Mouse (Mus musculus): ENCODE measurements around the gene Zfp462. TPM values are rescaled to one million over a fixed set of nuclear protein-coding genes. Genes with fewer than 3 reads are reported as not detected.

The Zfp462 gene
- polyA plus RNA-seq, 1 experiment from 2014 or later = 2.0 TPM

DNA sequence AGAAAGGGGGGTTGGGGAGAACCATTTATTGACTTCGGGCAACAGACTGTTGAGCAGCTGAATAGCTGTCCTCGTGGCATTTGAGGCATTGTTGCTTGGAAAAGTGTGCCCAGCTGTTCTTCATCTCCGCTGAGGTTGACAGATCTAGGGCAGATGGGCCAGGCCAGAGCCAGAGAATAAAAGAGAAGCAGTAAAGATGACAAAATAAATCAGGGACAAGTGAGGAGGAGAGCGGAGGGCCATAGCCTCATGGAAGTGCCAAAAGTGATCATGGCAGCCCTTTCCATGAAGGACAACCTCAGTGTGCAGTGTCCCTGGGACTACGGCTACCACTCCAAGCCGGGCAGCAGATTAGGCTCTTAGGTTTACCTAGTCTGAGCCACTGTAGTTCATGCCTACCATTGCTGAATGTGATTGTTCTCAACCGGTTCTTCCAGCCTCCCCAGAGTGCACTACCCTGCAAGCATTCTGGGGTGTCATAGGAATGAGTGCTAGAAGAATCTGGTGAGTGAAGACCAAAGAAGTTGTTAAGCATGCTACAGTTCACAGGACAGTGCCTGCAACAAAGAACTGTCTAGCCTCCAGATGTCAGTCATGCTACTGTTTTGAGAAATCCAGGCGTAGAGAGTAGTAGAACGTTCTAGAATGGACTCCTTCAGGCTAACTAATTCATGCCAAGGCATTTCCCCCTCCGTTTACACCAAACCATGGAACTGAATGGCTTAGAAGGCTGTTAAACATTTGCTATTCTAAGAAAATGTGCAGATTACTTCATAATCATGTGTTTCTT is 113.0 kb downstream of the Zfp462 start:
- ATAC-seq (replicated peaks; ENCODE audit: low FRiP score) (no peak), DNase-seq (ENCODE audit: low spot score) (no peak)
- Histone ChIP-seq H3K36me3 (ENCODE audit: control insufficient read depth, insufficient read depth, low read length) (no peaks in the 10 kb centered on the region), H3K4me1 (replicated peaks; ENCODE audit: control insufficient read depth, insufficient read depth, low read length) (no peaks in the 10 kb centered on the region), H3K27ac (ENCODE audit: low read depth, low read length) (no peak overlapping the region), H3K9ac (ENCODE audit: low read depth, low read length) (no peak overlapping the region), H3K4me2 (no peak overlapping the region), H3K4me3 (ENCODE audit: low read depth, low read length) (no peak overlapping the region), H3K27me3 (replicated peaks; ENCODE audit: control insufficient read depth, insufficient read depth, low read length) (no peaks in the 10 kb centered on the region), H3K9me3 (ENCODE audit: control insufficient read depth, low read length) (no peaks in the 10 kb centered on the region)
- WGBS = 82% methylated on average over 10 of the region's 10 CpGs

- H3K4me1 ChIP-seq (replicated peaks; ENCODE audit: control insufficient read depth, insufficient read depth, low read length) = no peaks in the 10 kb centered on the region
- no peaks in the 10 kb centered on the region for H3K9me3 ChIP-seq (ENCODE audit: control insufficient read depth, low read length)
- no peak overlapping the region for H3K4me3 ChIP-seq (ENCODE audit: low read depth, low read length)
- ATAC-seq (replicated peaks; ENCODE audit: low FRiP score) (no peak), DNase-seq (ENCODE audit: low spot score) (no peak)
- H3K27me3 ChIP-seq (replicated peaks; ENCODE audit: control insufficient read depth, insufficient read depth, low read length) = no peaks in the 10 kb centered on the region
- no peaks in the 10 kb centered on the region for H3K36me3 ChIP-seq (ENCODE audit: control insufficient read depth, insufficient read depth, low read length)
- no peak overlapping the region for H3K9ac ChIP-seq (ENCODE audit: low read depth, low read length)
- no peak overlapping the region for H3K4me2 ChIP-seq
- no peak overlapping the region for H3K27ac ChIP-seq (ENCODE audit: low read depth, low read length)
- 86% methylated on average over 5 of the region's 5 CpGs for WGBS
Measured at GRCm38 (mm10) chr4:55058901-55059300, 114.1 kb downstream of the Zfp462 start.

- Histone ChIP-seq H3K36me3 (ENCODE audit: control insufficient read depth, insufficient read depth, low read length) (0 out of 2 replicates have a peak, but pooled peaks cover 3% of the 10 kb centered on the region), H3K4me2 (no peak overlapping the region), H3K4me3 (ENCODE audit: low read depth, low read length) (no peak overlapping the region), H3K9ac (ENCODE audit: low read depth, low read length) (no peak overlapping the region), H3K4me1 (replicated peaks; ENCODE audit: control insufficient read depth, insufficient read depth, low read length) (no peaks in the 10 kb centered on the region), H3K27me3 (replicated peaks; ENCODE audit: control insufficient read depth, insufficient read depth, low read length) (no peaks in the 10 kb centered on the region), H3K27ac (ENCODE audit: low read depth, low read length) (no peak overlapping the region), H3K9me3 (ENCODE audit: control insufficient read depth, low read length) (no peaks in the 10 kb centered on the region)
- DNase-seq (ENCODE audit: low spot score) (no peak), ATAC-seq (replicated peaks; ENCODE audit: low FRiP score) (no peak)
- 69% methylated on average over 17 of the region's 17 CpGs for WGBS
Measured at GRCm38 (mm10) chr4:55066341-55067170, 121.7 kb downstream of the Zfp462 start.

DNA sequence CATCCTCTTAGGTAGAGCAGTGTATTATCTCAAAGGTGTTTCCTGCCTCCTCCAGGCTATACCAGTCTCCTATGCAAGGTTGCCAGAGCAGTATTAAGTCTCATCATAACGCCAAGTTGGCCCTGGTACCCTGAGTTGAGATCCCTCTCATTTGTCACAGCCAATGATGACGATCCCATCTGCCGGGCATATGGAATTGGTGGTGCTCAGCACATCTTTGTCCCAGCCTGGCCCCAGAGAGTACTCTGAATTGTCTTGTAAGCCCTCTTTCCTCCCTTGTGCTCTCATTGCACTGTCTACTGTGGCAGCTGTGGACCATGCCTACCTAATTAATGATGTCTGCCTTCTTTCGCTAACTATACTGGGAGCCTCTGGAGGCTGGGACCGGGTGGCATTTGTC is 126.7 kb downstream of the Zfp462 start:
- no peak for DNase-seq (ENCODE audit: low spot score)
- H3K9me3 ChIP-seq (ENCODE audit: control insufficient read depth, low read length) = no peaks in the 10 kb centered on the region
- H3K4me1 ChIP-seq (replicated peaks; ENCODE audit: control insufficient read depth, insufficient read depth, low read length) = no peaks in the 10 kb centered on the region
- H3K9ac ChIP-seq (ENCODE audit: low read depth, low read length) = no peak overlapping the region
- H3K36me3 ChIP-seq (ENCODE audit: control insufficient read depth, insufficient read depth, low read length) = no peaks in the 10 kb centered on the region
- H3K4me2 ChIP-seq = no peak overlapping the region
- H3K27me3 ChIP-seq (replicated peaks; ENCODE audit: control insufficient read depth, insufficient read depth, low read length) = no peaks in the 10 kb centered on the region
- H3K4me3 ChIP-seq (ENCODE audit: low read depth, low read length) = no peak overlapping the region
- no peak for ATAC-seq (replicated peaks; ENCODE audit: low FRiP score)
- whole genome bisulfite sequencing = 91% methylated on average over 5 of the region's 5 CpGs
- no peak overlapping the region for H3K27ac ChIP-seq (ENCODE audit: low read depth, low read length)

DNA sequence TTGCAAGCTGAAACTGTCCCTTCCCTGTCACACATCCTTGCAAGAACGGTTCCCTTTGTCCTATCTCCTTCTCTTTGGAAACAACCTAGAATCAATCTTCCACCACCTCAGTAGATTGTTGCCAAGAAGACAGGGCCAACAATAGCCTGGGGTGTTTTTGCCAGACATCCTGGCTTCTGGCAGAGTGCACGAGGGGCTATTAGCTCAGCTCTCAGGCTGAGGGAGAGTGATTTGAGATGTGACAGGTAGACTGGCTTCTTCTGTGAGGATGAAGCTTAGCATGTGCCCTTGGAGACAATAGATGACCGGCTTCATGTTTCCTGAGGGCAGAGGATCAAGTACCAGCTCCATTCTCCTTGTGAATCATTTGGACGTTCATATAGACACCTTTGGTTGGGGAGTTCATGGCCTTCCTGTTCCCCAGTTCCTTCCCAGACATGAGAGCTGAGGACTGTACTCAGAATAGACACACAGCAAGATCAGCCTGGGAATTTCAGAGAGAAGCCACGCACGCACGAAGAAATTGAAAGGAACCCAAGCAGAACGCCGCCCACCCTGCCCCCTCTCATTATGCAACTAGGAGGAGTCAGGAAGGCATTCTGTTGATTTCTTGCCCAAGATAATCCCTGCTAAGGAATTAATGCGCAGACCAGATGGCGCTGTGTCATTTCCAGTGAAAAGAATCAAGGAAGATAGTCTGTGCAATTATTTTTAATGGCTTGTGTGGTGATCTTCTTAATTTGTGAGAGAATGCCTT is 132.5 kb downstream of the Zfp462 start:
- H3K4me1 ChIP-seq (replicated peaks; ENCODE audit: control insufficient read depth, insufficient read depth, low read length) = no peaks in the 10 kb centered on the region
- H3K36me3 ChIP-seq (ENCODE audit: control insufficient read depth, insufficient read depth, low read length) = no peaks in the 10 kb centered on the region
- no peak overlapping the region for H3K4me3 ChIP-seq (ENCODE audit: low read depth, low read length)
- H3K4me2 ChIP-seq = no peak overlapping the region
- H3K27me3 ChIP-seq (replicated peaks; ENCODE audit: control insufficient read depth, insufficient read depth, low read length) = no peaks in the 10 kb centered on the region
- WGBS = 77% methylated on average over 11 of the region's 11 CpGs
- no peak overlapping the region for H3K27ac ChIP-seq (ENCODE audit: low read depth, low read length)
- DNase-seq (ENCODE audit: low spot score) (no peak), ATAC-seq (replicated peaks; ENCODE audit: low FRiP score) (no peak)
- H3K9me3 ChIP-seq (ENCODE audit: control insufficient read depth, low read length) = no peaks in the 10 kb centered on the region
- no peak overlapping the region for H3K9ac ChIP-seq (ENCODE audit: low read depth, low read length)

GRCm38 (mm10) chr4:55077902-55078716 is 133.3 kb downstream of the Zfp462 start:
- Histone ChIP-seq H3K9me3 (ENCODE audit: control insufficient read depth, low read length) (no peaks in the 10 kb centered on the region), H3K4me3 (ENCODE audit: low read depth, low read length) (no peak overlapping the region), H3K4me1 (replicated peaks; ENCODE audit: control insufficient read depth, insufficient read depth, low read length) (no peaks in the 10 kb centered on the region), H3K27ac (ENCODE audit: low read depth, low read length) (no peak overlapping the region), H3K27me3 (replicated peaks; ENCODE audit: control insufficient read depth, insufficient read depth, low read length) (no peaks in the 10 kb centered on the region), H3K9ac (ENCODE audit: low read depth, low read length) (no peak overlapping the region), H3K4me2 (no peak overlapping the region), H3K36me3 (ENCODE audit: control insufficient read depth, insufficient read depth, low read length) (no peaks in the 10 kb centered on the region)
- WGBS = 79% methylated on average over 16 of the region's 16 CpGs
- no peak for ATAC-seq (replicated peaks; ENCODE audit: low FRiP score)
- DNase-seq (ENCODE audit: low spot score) = no peak

GRCm38 (mm10) chr4:55079056-55079455 is 134.2 kb downstream of the Zfp462 start:
- no peak overlapping the region for H3K4me3 ChIP-seq (ENCODE audit: low read depth, low read length)
- no peaks in the 10 kb centered on the region for H3K9me3 ChIP-seq (ENCODE audit: control insufficient read depth, low read length)
- no peaks in the 10 kb centered on the region for H3K27me3 ChIP-seq (replicated peaks; ENCODE audit: control insufficient read depth, insufficient read depth, low read length)
- DNase-seq (ENCODE audit: low spot score) = no peak
- H3K36me3 ChIP-seq (ENCODE audit: control insufficient read depth, insufficient read depth, low read length) = no peaks in the 10 kb centered on the region
- no peak overlapping the region for H3K4me2 ChIP-seq
- no peaks in the 10 kb centered on the region for H3K4me1 ChIP-seq (replicated peaks; ENCODE audit: control insufficient read depth, insufficient read depth, low read length)
- no peak overlapping the region for H3K9ac ChIP-seq (ENCODE audit: low read depth, low read length)
- 87% methylated on average over 9 of the region's 9 CpGs for WGBS
- H3K27ac ChIP-seq (ENCODE audit: low read depth, low read length) = no peak overlapping the region
- no peak for ATAC-seq (replicated peaks; ENCODE audit: low FRiP score)

GRCm38 (mm10) chr4:55084080-55084688 is 139.3 kb downstream of the Zfp462 start:
- Histone ChIP-seq H3K9me3 (ENCODE audit: control insufficient read depth, low read length) (no peaks in the 10 kb centered on the region), H3K4me1 (replicated peaks; ENCODE audit: control insufficient read depth, insufficient read depth, low read length) (no peaks in the 10 kb centered on the region), H3K36me3 (ENCODE audit: control insufficient read depth, insufficient read depth, low read length) (no peaks in the 10 kb centered on the region), H3K27ac (ENCODE audit: low read depth, low read length) (no peak overlapping the region), H3K27me3 (replicated peaks; ENCODE audit: control insufficient read depth, insufficient read depth, low read length) (no peaks in the 10 kb centered on the region), H3K4me2 (no peak overlapping the region), H3K9ac (ENCODE audit: low read depth, low read length) (no peak overlapping the region), H3K4me3 (ENCODE audit: low read depth, low read length) (no peak overlapping the region)
- no peak for ATAC-seq (replicated peaks; ENCODE audit: low FRiP score)
- DNase-seq (ENCODE audit: low spot score) = no peak
- WGBS = 76% methylated on average over 6 of the region's 6 CpGs

Data from liver, embryonic 11.5 days (tissue).